Mouse (Mus musculus) kidney, postnatal 10 days (tissue): ENCODE measurements at regions not wholly inside any gene's neighbourhood (a gene's known extent, or its start where the extent isn't known, plus 50 kb on each side); places are given as distances from the start of the nearest gene placed in this dataset.

Experiments used
- DNase-seq: peaks from one replicate; pipeline ENCODE4 v3.0.0; 2021; ENCODE audit warnings: mixed read lengths

- DNase-seq, result no peak
Measured at GRCm38 (mm10) chr4:48889074-48889592, 169.9 kb upstream of the Plppr1 start.

GRCm38 (mm10) chr4:48904551-48904950 lies 154.5 kb upstream of the Plppr1 start:
- DNase-seq, result no peak

- no peak for DNase-seq
Measured at GRCm38 (mm10) chr4:48905196-48905867, 153.7 kb upstream of the Plppr1 start.

- no peak for DNase-seq
Measured at GRCm38 (mm10) chr4:48909161-48909560, 149.9 kb upstream of the Plppr1 start.

GRCm38 (mm10) chr4:48913301-48913700 lies 145.8 kb upstream of the Plppr1 start:
- DNase-seq, result no peak

GRCm38 (mm10) chr4:48924576-48925459 lies 134.3 kb upstream of the Plppr1 start:
- no peak for DNase-seq

- no peak for DNase-seq
Measured at GRCm38 (mm10) chr4:48938420-48938819, 120.7 kb upstream of the Plppr1 start.

GRCm38 (mm10) chr4:48938892-48939291 lies 120.2 kb upstream of the Plppr1 start:
- no peak for DNase-seq

GRCm38 (mm10) chr4:48945266-48945818 lies 113.7 kb upstream of the Plppr1 start:
- peak; percentile 7 for DNase-seq

GRCm38 (mm10) chr4:48952965-48953364 lies 106.1 kb upstream of the Plppr1 start:
- no peak for DNase-seq

- no peak for DNase-seq
Measured at GRCm38 (mm10) chr4:48975810-48976209, 83.3 kb upstream of the Plppr1 start.

GRCm38 (mm10) chr4:48992021-48992420 lies 67.1 kb upstream of the Plppr1 start:
- DNase-seq, result peak; percentile 26
